Mouse (Mus musculus): ENCODE results near the gene Mbtps2.
A peak's percentile ranks its signal among the peaks of the same experiment; 100 is the strongest.

Mbtps2 gene

GRCm38 (mm10) chrX:157598186-157598996, at the start of gene Mbtps2:
Gene Mbtps2, minus strand, starts transcription at chrX:157598715.
- DNase-seq (ENCODE audit: low spot score), result peak; percentile 71

GRCm38 (mm10) chrX:157646399-157646798, 47.9 kb upstream of the Mbtps2 start:
- no peak for DNase-seq (ENCODE audit: low spot score)

GRCm38 (mm10) chrX:157644700-157645099, 46.2 kb upstream of the Mbtps2 start:
- DNase-seq (ENCODE audit: low spot score), result no peak

GRCm38 (mm10) chrX:157644300-157644699, 45.8 kb upstream of the Mbtps2 start:
- peak; percentile 18 for DNase-seq (ENCODE audit: low spot score)

- DNase-seq (ENCODE audit: low spot score), result no peak
These were observed 44.3 kb upstream of the Mbtps2 start for GRCm38 (mm10) chrX:157642856-157643255.

GRCm38 (mm10) chrX:157637253-157637652, 38.7 kb upstream of the Mbtps2 start:
- no peak for DNase-seq (ENCODE audit: low spot score)

- no peak for DNase-seq (ENCODE audit: low spot score)
These were observed 35.3 kb upstream of the Mbtps2 start for GRCm38 (mm10) chrX:157633676-157634414.

- no peak for DNase-seq (ENCODE audit: low spot score)
These were observed 31.8 kb upstream of the Mbtps2 start for GRCm38 (mm10) chrX:157630341-157630740.

- no peak for DNase-seq (ENCODE audit: low spot score)
These were observed 14.4 kb upstream of the Mbtps2 start for GRCm38 (mm10) chrX:157612894-157613293.

- no peak for DNase-seq (ENCODE audit: low spot score)
These were observed 2.9 kb upstream of the Mbtps2 start for GRCm38 (mm10) chrX:157601450-157601849.

- DNase-seq (ENCODE audit: low spot score), result no peak
These were observed 830 bp downstream of the Mbtps2 start for GRCm38 (mm10) chrX:157597585-157598185.

- peak; percentile 22 for DNase-seq (ENCODE audit: low spot score)
These were observed 1.7 kb downstream of the Mbtps2 start for GRCm38 (mm10) chrX:157596802-157597201.

GRCm38 (mm10) chrX:157595927-157596326, 2.6 kb downstream of the Mbtps2 start:
- DNase-seq (ENCODE audit: low spot score), result no peak

GRCm38 (mm10) chrX:157594606-157595005, 3.9 kb downstream of the Mbtps2 start:
- no peak for DNase-seq (ENCODE audit: low spot score)

GRCm38 (mm10) chrX:157587001-157587400, 11.5 kb downstream of the Mbtps2 start:
- DNase-seq (ENCODE audit: low spot score), result no peak

- no peak for DNase-seq (ENCODE audit: low spot score)
These were observed 12.1 kb downstream of the Mbtps2 start for GRCm38 (mm10) chrX:157586397-157586796.

GRCm38 (mm10) chrX:157579108-157579614, 19.4 kb downstream of the Mbtps2 start:
- DNase-seq (ENCODE audit: low spot score), result no peak

GRCm38 (mm10) chrX:157574683-157575082, 23.8 kb downstream of the Mbtps2 start:
- DNase-seq (ENCODE audit: low spot score), result no peak

GRCm38 (mm10) chrX:157568840-157569239, 29.7 kb downstream of the Mbtps2 start, which contains the start of gene Yy2:
Gene Yy2, minus strand, starts transcription at chrX:157568985.
- DNase-seq (ENCODE audit: low spot score), result no peak

GRCm38 (mm10) chrX:157563794-157564193, 34.7 kb downstream of the Mbtps2 start:
- DNase-seq (ENCODE audit: low spot score), result peak; percentile 8

GRCm38 (mm10) chrX:157547082-157547481, 51.4 kb downstream of the Mbtps2 start:
- DNase-seq (ENCODE audit: low spot score), result no peak

- DNase-seq (ENCODE audit: low spot score), result no peak
These were observed 92.1 kb downstream of the Mbtps2 start for GRCm38 (mm10) chrX:157506400-157506799.

Data from T-cell, adult 2 months (primary cell).